Mouse (Mus musculus) heart, postnatal 0 days (tissue): ENCODE data around the gene Coq5. TPM values are rescaled to one million over a fixed set of nuclear protein-coding genes. Genes with fewer than 3 reads are reported as not detected.

Source experiments
- ATAC-seq: fragments of 200-750 bp; cut with Nextera tagmentation; 2 replicates; pipeline ENCODE4 v1.8.0; 2017; ENCODE audit warnings: low read depth, moderate number of reproducible peaks, moderate library complexity; ENCODE audit not compliant: insufficient read depth
- DNase-seq: peaks from one replicate; pipeline ENCODE4 v3.0.0-alpha.2; 2016; ENCODE audit warnings: low spot score
- H3K27ac ChIP-seq: fragments of 300-500 bp; sonication (generic); 2 replicates; pipeline ENCODE4 v1.5.1; 2014; ENCODE audit warnings: low read depth, mild to moderate bottlenecking
- H3K27me3 ChIP-seq: fragments of 300-500 bp; sonication (generic); 2 replicates; pipeline ENCODE4 v1.6.1; 2014; ENCODE audit warnings: low read length, mixed read lengths; ENCODE audit not compliant: control insufficient read depth, insufficient read depth
- H3K36me3 ChIP-seq: fragments of 300-500 bp; sonication (generic); replicated peaks from 2 replicates; pipeline ENCODE4 v1.6.1; 2014; ENCODE audit warnings: low read length, mixed read lengths; ENCODE audit not compliant: control insufficient read depth, insufficient read depth
- H3K4me1 ChIP-seq: fragments of 300-500 bp; sonication (generic); 2 replicates; pipeline ENCODE4 v1.6.1; 2014; ENCODE audit warnings: antibody characterized with exemption; ENCODE audit not compliant: control insufficient read depth, insufficient read depth
- H3K4me2 ChIP-seq: fragments of 300-500 bp; sonication (generic); 2 replicates; pipeline ENCODE4 v1.6.1; 2014; ENCODE audit warnings: low read depth, mild to moderate bottlenecking, low read length, moderate library complexity
- H3K4me3 ChIP-seq: fragments of 300-500 bp; sonication (generic); 2 replicates; pipeline ENCODE4 v1.5.1; 2014; ENCODE audit warnings: low read depth, low read length
- H3K9ac ChIP-seq: fragments of 300-500 bp; sonication (generic); replicated peaks from 2 replicates; pipeline ENCODE4 v1.6.1; 2014; ENCODE audit warnings: low read depth, low read length, mixed read lengths
- H3K9me3 ChIP-seq: fragments of 300-500 bp; sonication (generic); replicated peaks from 2 replicates; pipeline ENCODE4 v1.6.1; 2016; ENCODE audit warnings: low read length; ENCODE audit not compliant: control insufficient read depth
- CTCF ChIP-seq: IDR thresholded peaks from 2 replicates; pipeline ENCODE4 v1.5.1; 2016; ENCODE audit warnings: antibody characterized with exemption, control low read depth, low read depth
- EP300 ChIP-seq: IDR thresholded peaks from 2 replicates; pipeline ENCODE4 v1.6.1; 2016; ENCODE audit warnings: antibody characterized with exemption, low read depth
- WGBS: fragments of 180-500 bp; shearing (Covaris S2); extraction: QIAGEN DNeasy Blood & Tissue Kit; methylation state at CpG from one replicate; pipeline ENCODE4 v1.1.7; 2014; 5-methylcytosine and 5-hydroxymethylcytosine counted together
- polyA plus RNA-seq: library from polyadenylated mRNA; unstranded; fragments of >200 nt; fragmentation: Nextera tagmentation; extraction: Ambion mirVana; gene quantifications from 2 replicates; pipeline ENCODE4 v1.2.1, GENCODE M21; 2015
- total RNA-seq: library from RNA; depleted of rRNA; stranded (reverse); fragments of >200 nt; gene quantifications from 2 replicates; pipeline ENCODE4 v1.2.3, GENCODE M21; 2014; ENCODE audit warnings: low replicate concordance

The Coq5 gene
- total and polyA plus RNA-seq, 2 experiments from 2014 or later = 82.7 to 116 TPM

- Histone ChIP-seq H3K9ac (no peak overlapping the region), H3K27ac (no peak overlapping the region), H3K36me3 (no peaks in the 10 kb centered on the region), H3K9me3 (no peaks in the 10 kb centered on the region), H3K4me3 (no peak overlapping the region), H3K4me2 (no peak overlapping the region), H3K27me3 (no peaks in the 10 kb centered on the region), H3K4me1 (0 out of 2 replicates have a peak, but pooled peaks cover 6% of the 10 kb centered on the region)
- DNase-seq (no peak), ATAC-seq (no peak)
- 81% methylated on average over 6 of the region's 6 CpGs for WGBS
- TF ChIP-seq EP300 (no peak), CTCF (no peak)
Measured at GRCm38 (mm10) chr5:115234519-115234918, 44.9 kb upstream of the Coq5 start.

DNA sequence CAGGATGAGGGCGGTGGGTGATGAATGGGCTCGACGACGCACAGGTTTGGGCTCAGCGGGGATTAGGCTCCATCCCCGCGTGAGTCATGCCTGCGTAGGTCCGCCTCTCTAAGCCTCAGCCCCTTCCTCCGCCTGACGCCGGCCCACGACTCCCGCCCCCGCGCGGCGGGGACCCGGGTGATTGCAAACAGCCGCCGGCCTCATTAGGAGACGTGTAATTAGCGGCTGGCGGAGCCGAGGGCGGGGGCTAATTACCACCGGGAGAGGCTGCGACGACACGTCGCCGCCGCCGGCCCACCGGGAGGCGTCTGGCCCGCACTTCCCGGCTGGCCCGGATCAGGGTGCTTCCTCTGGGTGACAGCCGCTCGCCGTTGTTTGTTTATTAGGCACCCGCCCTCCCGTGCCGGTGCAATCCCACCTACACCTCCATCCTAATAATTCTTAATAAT, 44.1 kb upstream of the Coq5 start:
- peaks cover 6% of the 10 kb centered on the region for H3K36me3 ChIP-seq
- ATAC-seq (peak; percentile 37), DNase-seq (peak; percentile 55)
- H3K9ac ChIP-seq = peak overlapping the region; percentile 47
- no peak for TF ChIP-seq EP300
- TF ChIP-seq CTCF = no peak
- peak overlapping the region; percentile 81 for H3K4me2 ChIP-seq
- H3K9me3 ChIP-seq = no peaks in the 10 kb centered on the region
- 0 out of 2 replicates have a peak, but pooled peaks cover 6% of the 10 kb centered on the region for H3K4me1 ChIP-seq
- H3K4me3 ChIP-seq = peak overlapping the region; percentile 50
- H3K27ac ChIP-seq = peak overlapping the region; percentile 28
- H3K27me3 ChIP-seq = no peaks in the 10 kb centered on the region
- WGBS = under 1% methylated on average over 45 of the region's 45 CpGs

- ATAC-seq = peak; percentile 68
- H3K4me3 ChIP-seq = peak within 1 kb of the TSS; percentile 50
- WGBS = 1% methylated on average over 21 of the region's 21 CpGs
Measured at GRCm38 (mm10) chr5:115235786-115236263, 43.6 kb upstream of the Coq5 start, which contains the start of gene Pop5. Pop5 (plus strand) TSS chr5:115235836.

DNA sequence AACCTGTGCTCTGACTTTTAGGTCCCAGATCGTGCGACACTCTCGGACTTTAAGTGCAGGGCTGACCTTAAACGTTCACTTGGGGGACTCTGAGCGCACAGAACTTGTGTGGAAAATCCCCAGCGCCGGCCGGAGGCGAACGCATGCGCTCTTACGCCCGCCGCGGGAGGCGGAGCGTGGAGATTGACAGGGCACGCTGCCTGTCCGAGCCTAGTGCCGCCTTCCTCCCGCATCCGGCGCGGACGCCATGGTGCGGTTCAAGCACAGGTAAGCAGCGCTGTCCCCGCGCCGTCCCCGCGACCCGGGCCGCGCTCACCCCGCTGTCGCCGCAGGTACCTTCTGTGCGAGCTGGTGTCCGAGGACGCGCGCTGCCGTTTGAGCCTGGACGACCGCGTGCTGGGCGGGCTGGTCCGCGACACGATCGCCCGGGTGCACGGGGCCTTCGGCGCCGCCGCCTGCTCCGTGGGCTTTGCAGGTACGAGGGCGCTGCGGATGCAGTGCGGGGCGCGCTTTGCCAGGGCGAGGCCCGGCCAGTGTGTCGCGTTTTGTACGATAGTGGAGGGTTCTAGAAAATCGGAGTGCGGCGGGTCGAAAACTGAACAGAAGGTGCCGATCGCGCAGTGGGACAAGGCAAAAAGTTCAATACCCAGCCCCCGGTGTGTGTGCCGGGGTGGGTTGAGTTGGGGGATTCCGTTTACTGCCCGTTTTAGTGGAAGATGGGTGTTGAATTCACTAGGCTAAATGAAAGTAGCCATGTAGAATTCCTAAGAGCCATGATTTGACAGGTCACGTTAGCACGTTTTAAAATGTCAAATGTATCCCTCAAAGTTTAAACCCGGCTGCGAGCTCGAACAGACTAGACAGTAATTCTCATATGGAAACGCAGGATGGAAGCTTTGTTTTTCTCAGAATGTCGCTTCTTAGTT, 41.4 kb upstream of the Coq5 start:
- Histone ChIP-seq H3K9me3 (no peaks in the 10 kb centered on the region), H3K9ac (peak overlapping the region; percentile 63), H3K4me3 (peak overlapping the region; percentile 79), H3K4me1 (0 out of 2 replicates have a peak, but pooled peaks cover 6% of the 10 kb centered on the region), H3K4me2 (peak overlapping the region; percentile 97), H3K27ac (peak overlapping the region; percentile 77), H3K27me3 (no peaks in the 10 kb centered on the region), H3K36me3 (peaks cover 33% of the 10 kb centered on the region)
- no peak for TF ChIP-seq EP300
- TF ChIP-seq CTCF = no peak
- peak; percentile 91 for DNase-seq
- WGBS = under 1% methylated on average over 88 of the region's 88 CpGs
- ATAC-seq = peak; percentile 83

More at GRCm38 (mm10) chr5:115235786-115236263, 43.6 kb upstream of the Coq5 start, which contains the start of gene Pop5:
- H3K36me3 ChIP-seq = peaks cover 10% of the 10 kb centered on the region
- H3K27ac ChIP-seq = peak within 1 kb of the TSS; percentile 28
- no peaks in the 10 kb centered on the region for H3K9me3 ChIP-seq
- H3K9ac ChIP-seq = peak within 1 kb of the TSS; percentile 47
- DNase-seq = peak; percentile 89
- 0 out of 2 replicates have a peak, but pooled peaks cover 6% of the 10 kb centered on the region for H3K4me1 ChIP-seq
- TF ChIP-seq CTCF (peak; percentile 93), EP300 (peak; percentile 39; the same call in 1 of the 2 replicates)
- no peaks in the 10 kb centered on the region for H3K27me3 ChIP-seq
- H3K4me2 ChIP-seq = peak within 1 kb of the TSS; percentile 81

GRCm38 (mm10) chr5:115238729-115239195, 40.7 kb upstream of the Coq5 start:
- DNase-seq = no peak
- ATAC-seq = no peak

More at GRCm38 (mm10) chr5:115238729-115239195, 40.7 kb upstream of the Coq5 start:
- 0 out of 2 replicates have a peak, but pooled peaks cover 6% of the 10 kb centered on the region for H3K4me1 ChIP-seq
- peak overlapping the region; percentile 79 for H3K4me3 ChIP-seq
- H3K4me2 ChIP-seq = peak overlapping the region; percentile 97
- peaks cover 40% of the 10 kb centered on the region for H3K36me3 ChIP-seq
- H3K27ac ChIP-seq = no peak overlapping the region
- no peaks in the 10 kb centered on the region for H3K27me3 ChIP-seq
- H3K9me3 ChIP-seq = no peaks in the 10 kb centered on the region
- peak overlapping the region; percentile 63 for H3K9ac ChIP-seq
- 16% methylated on average over 11 of the region's 11 CpGs for WGBS
- no peak for TF ChIP-seq CTCF
- no peak for TF ChIP-seq EP300
